Mouse (Mus musculus): ENCODE results near the gene Nod2.

Nod2 gene
- long read RNA-seq, experiment 1, result 0 reads
- long read RNA-seq, experiment 2, partial matches to known transcripts, result 0 of 1 reads
- long read RNA-seq, experiment 2, other reads (novel, unspliced or antisense), result 1 of 1 reads

GRCm38 (mm10) chr8:88646837-88647778 lies at the start of gene Nod2:
Gene Nod2, plus strand, starts transcription at chr8:88647315.
- intact Hi-C loops (cut with DNase I), result no loop called here

- intact Hi-C loops (cut with DNase I), result no loop called here
These were observed 48.5 kb upstream of the Nod2 start for GRCm38 (mm10) chr8:88598578-88598977.

- intact Hi-C loops (cut with DNase I), result no loop called here
These were observed 47.6 kb upstream of the Nod2 start for GRCm38 (mm10) chr8:88599491-88599890.

- intact Hi-C loops (cut with DNase I), result no loop called here
These were observed 43.6 kb upstream of the Nod2 start for GRCm38 (mm10) chr8:88603446-88603989.

GRCm38 (mm10) chr8:88604065-88605038 lies 42.8 kb upstream of the Nod2 start:
- intact Hi-C loops (cut with DNase I), result no loop called here

GRCm38 (mm10) chr8:88605361-88606040 lies 41.6 kb upstream of the Nod2 start:
- intact Hi-C loops (cut with DNase I), result no loop called here

- intact Hi-C loops (cut with DNase I), result no loop called here
These were observed 38.1 kb upstream of the Nod2 start for GRCm38 (mm10) chr8:88609036-88609435.

GRCm38 (mm10) chr8:88610271-88610670 lies 36.8 kb upstream of the Nod2 start:
- intact Hi-C loops (cut with DNase I), result no loop called here

GRCm38 (mm10) chr8:88614981-88615380 lies 32.1 kb upstream of the Nod2 start:
- intact Hi-C loops (cut with DNase I), result no loop called here

- intact Hi-C loops (cut with DNase I), result no loop called here
These were observed 28.5 kb upstream of the Nod2 start for GRCm38 (mm10) chr8:88618612-88619011.

- intact Hi-C loops (cut with DNase I), result no loop called here
These were observed 27.6 kb upstream of the Nod2 start for GRCm38 (mm10) chr8:88619513-88619912.

GRCm38 (mm10) chr8:88620931-88621330 lies 26.2 kb upstream of the Nod2 start:
- intact Hi-C loops (cut with DNase I), result loop anchor here (5.0 to 10.0 kb wide), 4 partner anchors 89 to 354 kb away; partner anchors contain the start of gene Brd7

GRCm38 (mm10) chr8:88621408-88621807 lies 25.7 kb upstream of the Nod2 start:
- intact Hi-C loops (cut with DNase I), result loop anchor here (5.0 to 10.0 kb wide), 4 partner anchors 89 to 354 kb away; partner anchors contain the start of gene Brd7

GRCm38 (mm10) chr8:88623351-88623750 lies 23.8 kb upstream of the Nod2 start:
- intact Hi-C loops (cut with DNase I), result loop anchor here (5.0 to 10.0 kb wide), 4 partner anchors 91 to 356 kb away; partner anchors contain the start of gene Brd7

- intact Hi-C loops (cut with DNase I), result loop anchor here (5.0 to 10.0 kb wide), 4 partner anchors 92 to 357 kb away; partner anchors contain the start of gene Brd7
These were observed 22.8 kb upstream of the Nod2 start for GRCm38 (mm10) chr8:88624276-88624675.

GRCm38 (mm10) chr8:88626433-88626832 lies 20.7 kb upstream of the Nod2 start:
- intact Hi-C loops (cut with DNase I), result loop anchor here (10.0 kb wide), 1 partner anchor 172 kb away; no protein-coding TSS in a partner anchor

GRCm38 (mm10) chr8:88626940-88627264 lies 20.2 kb upstream of the Nod2 start:
- intact Hi-C loops (cut with DNase I), result loop anchor here (10.0 kb wide), 1 partner anchor 172 kb away; no protein-coding TSS in a partner anchor

GRCm38 (mm10) chr8:88627265-88627991 lies 19.7 kb upstream of the Nod2 start:
- intact Hi-C loops (cut with DNase I), result loop anchor here (10.0 kb wide), 1 partner anchor 173 kb away; no protein-coding TSS in a partner anchor

- intact Hi-C loops (cut with DNase I), result loop anchor here (10.0 kb wide), 1 partner anchor 173 kb away; no protein-coding TSS in a partner anchor
These were observed 18.9 kb upstream of the Nod2 start for GRCm38 (mm10) chr8:88628001-88628774.
